Mouse (Mus musculus) midbrain, embryonic 14.5 days (tissue): ENCODE results near the gene Dynlrb1. TPM values are rescaled to one million over a fixed set of nuclear protein-coding genes. Genes with fewer than 3 reads are reported as not detected.

ENCODE experiments used
- ATAC-seq: fragments of 200-750 bp; cut with Nextera tagmentation; 2 replicates; pipeline ENCODE4 v1.8.0; 2017; ENCODE audit warnings: moderate number of reproducible peaks, moderate library complexity; ENCODE audit not compliant: low FRiP score, low TSS enrichment
- DNase-seq: peaks from one replicate; pipeline ENCODE4 v3.0.0-alpha.2; 2015
- H3K27ac ChIP-seq: fragments of 300-500 bp; sonication (generic); replicated peaks from 2 replicates; pipeline ENCODE4 v1.5.1; 2014; ENCODE audit warnings: mild to moderate bottlenecking, low read depth, low read length, moderate library complexity
- H3K27me3 ChIP-seq: fragments of 300-500 bp; sonication (generic); 2 replicates; pipeline ENCODE4 v1.6.1; 2014; ENCODE audit warnings: low read length, control low read depth, mixed read lengths; ENCODE audit not compliant: control insufficient read depth, insufficient read depth
- H3K36me3 ChIP-seq: fragments of 300-500 bp; sonication (generic); 2 replicates; pipeline ENCODE4 v1.6.1; 2014; ENCODE audit warnings: low read length, control low read depth; ENCODE audit not compliant: control insufficient read depth, insufficient read depth
- H3K4me1 ChIP-seq: fragments of 300-500 bp; sonication (generic); 2 replicates; pipeline ENCODE4 v1.6.1; 2014; ENCODE audit warnings: mild to moderate bottlenecking, antibody characterized with exemption, low read length, control low read depth; ENCODE audit not compliant: control insufficient read depth, insufficient read depth
- H3K4me2 ChIP-seq: fragments of 300-500 bp; sonication (generic); 2 replicates; pipeline ENCODE4 v1.6.1; 2014; ENCODE audit warnings: mild to moderate bottlenecking, low read length, moderate library complexity
- H3K4me3 ChIP-seq: fragments of 300-500 bp; sonication (generic); replicated peaks from 2 replicates; pipeline ENCODE4 v1.5.1; 2014; ENCODE audit warnings: low read depth, low read length
- H3K9ac ChIP-seq: fragments of 300-500 bp; sonication (generic); replicated peaks from 2 replicates; pipeline ENCODE4 v1.6.1; 2014; ENCODE audit warnings: mild to moderate bottlenecking, low read length, moderate library complexity
- H3K9me3 ChIP-seq: fragments of 300-500 bp; sonication (generic); 2 replicates; pipeline ENCODE4 v1.6.1; 2016; ENCODE audit warnings: low read length, control low read depth, mixed read lengths; ENCODE audit not compliant: control insufficient read depth
- WGBS: fragments of 180-500 bp; shearing (Covaris S2); extraction: QIAGEN DNeasy Blood & Tissue Kit; methylation state at CpG from one replicate; pipeline ENCODE4 v1.1.7; 2014; 5-methylcytosine and 5-hydroxymethylcytosine counted together
- polyA plus RNA-seq: library from polyadenylated mRNA; unstranded; fragments of >200 nt; fragmentation: Nextera tagmentation; extraction: Ambion mirVana; gene quantifications from 2 replicates; pipeline ENCODE4 v1.2.1, GENCODE M21; 2014

Gene Dynlrb1
- polyA plus RNA-seq, 1 experiment from 2014 or later = 698 TPM

- H3K4me1 ChIP-seq = no peaks in the 10 kb centered on the region
- H3K4me3 ChIP-seq = no peak overlapping the region
- 96% methylated on average over 4 of the region's 4 CpGs for WGBS
- H3K27ac ChIP-seq = no peak overlapping the region
- no peak overlapping the region for H3K4me2 ChIP-seq
- H3K36me3 ChIP-seq = peaks cover 86% of the 10 kb centered on the region
- no peak for ATAC-seq
- DNase-seq = no peak
- H3K27me3 ChIP-seq = no peaks in the 10 kb centered on the region
- H3K9ac ChIP-seq = no peak overlapping the region
- no peaks in the 10 kb centered on the region for H3K9me3 ChIP-seq
Observed at GRCm38 (mm10) chr2:155246231-155246630, 9.9 kb downstream of the Dynlrb1 start.

GRCm38 (mm10) chr2:155248206-155248605, 11.9 kb downstream of the Dynlrb1 start:
- Histone ChIP-seq H3K9ac (no peak overlapping the region), H3K4me3 (no peak overlapping the region), H3K4me2 (no peak overlapping the region), H3K36me3 (peaks cover 82% of the 10 kb centered on the region), H3K27ac (no peak overlapping the region), H3K4me1 (no peaks in the 10 kb centered on the region), H3K9me3 (no peaks in the 10 kb centered on the region), H3K27me3 (no peaks in the 10 kb centered on the region)
- no peak for DNase-seq
- 97% methylated on average over 1 of the region's 1 CpGs for WGBS
- ATAC-seq = no peak

GRCm38 (mm10) chr2:155248718-155249117, 12.4 kb downstream of the Dynlrb1 start:
- ATAC-seq = no peak
- no peaks in the 10 kb centered on the region for H3K27me3 ChIP-seq
- H3K4me1 ChIP-seq = no peaks in the 10 kb centered on the region
- no peak overlapping the region for H3K4me2 ChIP-seq
- H3K36me3 ChIP-seq = peaks cover 77% of the 10 kb centered on the region
- H3K9me3 ChIP-seq = no peaks in the 10 kb centered on the region
- no peak overlapping the region for H3K27ac ChIP-seq
- no peak for DNase-seq
- 96% methylated on average over 2 of the region's 2 CpGs for WGBS
- H3K4me3 ChIP-seq = no peak overlapping the region
- no peak overlapping the region for H3K9ac ChIP-seq

GRCm38 (mm10) chr2:155249588-155249987, 13.3 kb downstream of the Dynlrb1 start:
- ATAC-seq (no peak), DNase-seq (no peak)
- H3K9me3 ChIP-seq = no peaks in the 10 kb centered on the region
- WGBS = 92% methylated on average over 5 of the region's 5 CpGs
- no peaks in the 10 kb centered on the region for H3K27me3 ChIP-seq
- H3K4me1 ChIP-seq = no peaks in the 10 kb centered on the region
- no peak overlapping the region for H3K27ac ChIP-seq
- H3K4me3 ChIP-seq = no peak overlapping the region
- no peak overlapping the region for H3K9ac ChIP-seq
- no peak overlapping the region for H3K4me2 ChIP-seq
- H3K36me3 ChIP-seq = peaks cover 69% of the 10 kb centered on the region

- 95% methylated on average over 6 of the region's 6 CpGs for WGBS
- Histone ChIP-seq H3K27ac (no peak overlapping the region), H3K4me3 (no peak overlapping the region), H3K27me3 (no peaks in the 10 kb centered on the region), H3K36me3 (no peaks in the 10 kb centered on the region), H3K4me2 (no peak overlapping the region), H3K9me3 (no peaks in the 10 kb centered on the region), H3K4me1 (no peaks in the 10 kb centered on the region), H3K9ac (no peak overlapping the region)
- no peak for ATAC-seq
- DNase-seq = no peak
Observed at GRCm38 (mm10) chr2:155265526-155265925, 29.2 kb downstream of the Dynlrb1 start.

GRCm38 (mm10) chr2:155266896-155267295, 30.6 kb downstream of the Dynlrb1 start:
- no peak overlapping the region for H3K27ac ChIP-seq
- no peak overlapping the region for H3K9ac ChIP-seq
- no peaks in the 10 kb centered on the region for H3K36me3 ChIP-seq
- no peaks in the 10 kb centered on the region for H3K4me1 ChIP-seq
- DNase-seq (no peak), ATAC-seq (no peak)
- no peaks in the 10 kb centered on the region for H3K9me3 ChIP-seq
- 82% methylated on average over 5 of the region's 5 CpGs for WGBS
- H3K4me3 ChIP-seq = no peak overlapping the region
- no peaks in the 10 kb centered on the region for H3K27me3 ChIP-seq
- no peak overlapping the region for H3K4me2 ChIP-seq

- Histone ChIP-seq H3K27me3 (no peaks in the 10 kb centered on the region), H3K9me3 (no peaks in the 10 kb centered on the region), H3K27ac (no peak overlapping the region), H3K9ac (no peak overlapping the region), H3K4me3 (no peak overlapping the region), H3K4me2 (no peak overlapping the region), H3K36me3 (no peaks in the 10 kb centered on the region), H3K4me1 (peaks cover 1% of the 10 kb centered on the region; the same call in 1 of the 2 replicates)
- no peak for ATAC-seq
- DNase-seq = peak; percentile 17
- WGBS = 86% methylated on average over 6 of the region's 6 CpGs
Observed at GRCm38 (mm10) chr2:155271957-155272356, 35.6 kb downstream of the Dynlrb1 start.

- H3K27ac ChIP-seq = no peak overlapping the region
- H3K4me2 ChIP-seq = no peak overlapping the region
- no peaks in the 10 kb centered on the region for H3K9me3 ChIP-seq
- no peak overlapping the region for H3K4me3 ChIP-seq
- WGBS = 83% methylated on average over 10 of the region's 10 CpGs
- peaks cover 1% of the 10 kb centered on the region for H3K36me3 ChIP-seq
- H3K9ac ChIP-seq = no peak overlapping the region
- H3K4me1 ChIP-seq = peaks cover 7% of the 10 kb centered on the region
- no peak for ATAC-seq
- no peak for DNase-seq
- H3K27me3 ChIP-seq = no peaks in the 10 kb centered on the region
Observed at GRCm38 (mm10) chr2:155272396-155273170, 36.2 kb downstream of the Dynlrb1 start.

- peaks cover 10% of the 10 kb centered on the region for H3K36me3 ChIP-seq
- H3K27me3 ChIP-seq = no peaks in the 10 kb centered on the region
- H3K4me2 ChIP-seq = no peak overlapping the region
- H3K9me3 ChIP-seq = no peaks in the 10 kb centered on the region
- peaks cover 10% of the 10 kb centered on the region for H3K4me1 ChIP-seq
- no peak overlapping the region for H3K27ac ChIP-seq
- no peak overlapping the region for H3K4me3 ChIP-seq
- WGBS = 89% methylated on average over 8 of the region's 8 CpGs
- no peak overlapping the region for H3K9ac ChIP-seq
- ATAC-seq = no peak
- DNase-seq = no peak
Observed at GRCm38 (mm10) chr2:155273603-155274002, 37.3 kb downstream of the Dynlrb1 start.
